Mouse (Mus musculus): ENCODE data around the gene Slc38a10. TPM values are rescaled to one million over a fixed set of nuclear protein-coding genes. Genes with fewer than 3 reads are reported as not detected.

The Slc38a10 gene
- polyA plus RNA-seq, 1 experiment from 2014 or later: 107 TPM

DNA sequence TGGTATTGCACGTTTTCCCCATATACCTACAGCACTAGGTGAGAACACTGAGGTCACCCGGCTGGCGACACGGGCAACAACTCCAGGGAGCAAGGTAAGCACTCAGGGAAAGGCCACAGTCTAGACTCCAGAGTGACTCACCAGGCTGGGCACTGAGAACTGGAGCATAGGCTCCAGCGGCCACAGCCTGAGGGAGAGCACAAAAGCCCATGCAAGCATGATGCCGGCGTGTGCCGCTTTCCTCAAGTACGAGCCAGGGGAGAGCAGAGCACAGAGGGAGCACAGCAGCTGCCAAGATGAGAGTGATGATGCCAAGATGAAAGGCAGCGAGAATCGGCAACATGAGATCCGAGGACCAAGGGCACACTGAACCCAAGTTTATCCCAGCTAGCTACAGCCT is 29.0 kb downstream of the Slc38a10 start:
- no peak for TF ChIP-seq CTCF (IDR thresholded peaks at IDR 0.05)
- peak; percentile 51 for DNase-seq (ENCODE audit: low read depth, low spot score)
- no peaks in the 10 kb centered on the region for H3K27me3 ChIP-seq
- POLR2A ChIA-PET: no interaction called here
- in situ Hi-C loops (cut with MboI; ENCODE audit: low pct_unique_long_range_greater_than_20kb): loop anchor here (5.0 kb wide), 1 partner anchor 185 kb away; no protein-coding TSS in a partner anchor
- peak; percentile 53 for ATAC-seq
- CTCF ChIA-PET: interaction anchor here (1.2 to 1.6 kb wide), 4 partner anchors 9 to 28 kb away, joined by 3 to 7 read pairs (median 4); no protein-coding TSS in a partner anchor

GRCm38 (mm10) chr11:120120642-120121420 is 30.3 kb downstream of the Slc38a10 start:
- no peaks in the 10 kb centered on the region for H3K27me3 ChIP-seq
- CTCF ChIA-PET: interaction anchor here (1.2 to 3.0 kb wide), 9 partner anchors 8 to 88 kb away, joined by 3 to 24 read pairs (median 4); no protein-coding TSS in a partner anchor
- TF ChIP-seq CTCF (IDR thresholded peaks at IDR 0.05): peak; percentile 86
- ATAC-seq: no peak
- DNase-seq (ENCODE audit: low read depth, low spot score): no peak
- POLR2A ChIA-PET: interaction anchor here (1.1 to 1.2 kb wide), 3 partner anchors 7 to 20 kb away, joined by 3 to 4 read pairs (median 4); no protein-coding TSS in a partner anchor
- in situ Hi-C loops (cut with MboI; ENCODE audit: low pct_unique_long_range_greater_than_20kb): loop anchor here (5.0 kb wide), 1 partner anchor 186 kb away; no protein-coding TSS in a partner anchor

DNA sequence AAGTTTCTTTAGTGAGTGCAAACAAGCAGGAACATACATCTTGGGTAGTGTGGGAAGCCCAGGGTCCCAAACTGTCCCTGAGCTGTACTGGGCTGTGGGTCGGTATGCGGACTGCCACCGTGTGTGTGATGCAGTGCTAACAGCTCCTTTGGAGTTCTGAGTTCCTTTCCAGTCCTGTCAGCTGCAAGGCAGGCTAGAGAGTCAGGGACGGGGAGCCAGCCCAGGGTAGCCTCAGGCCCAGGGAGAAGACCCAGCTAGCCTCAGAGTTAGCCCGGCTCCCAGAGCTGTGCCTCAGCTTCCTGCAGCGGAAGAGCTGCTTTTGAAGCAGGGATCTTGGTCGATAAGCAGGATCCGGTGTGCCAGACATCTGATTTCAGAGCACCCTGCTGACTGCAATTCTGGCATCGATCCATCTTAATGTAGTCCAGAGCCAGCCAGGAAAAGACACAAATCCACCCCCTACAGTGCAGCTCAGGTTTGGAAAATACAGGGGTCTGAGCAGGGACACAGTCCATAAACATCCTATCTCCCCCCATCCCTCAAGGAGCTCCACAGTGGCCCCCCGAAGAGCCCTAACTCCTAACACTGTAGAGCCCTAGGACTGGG is 31.1 kb downstream of the Slc38a10 start:
- H3K27me3 ChIP-seq: no peaks in the 10 kb centered on the region
- no peak for TF ChIP-seq CTCF (IDR thresholded peaks at IDR 0.05)
- DNase-seq (ENCODE audit: low read depth, low spot score) (no peak), ATAC-seq (no peak)
- CTCF ChIA-PET: interaction anchor here (1.2 to 3.0 kb wide), 9 partner anchors 9 to 89 kb away, joined by 3 to 24 read pairs (median 3); no protein-coding TSS in a partner anchor
- in situ Hi-C loops (cut with MboI; ENCODE audit: low pct_unique_long_range_greater_than_20kb): loop anchor here (5.0 kb wide), 1 partner anchor 187 kb away; no protein-coding TSS in a partner anchor
- POLR2A ChIA-PET: interaction anchor here (1.1 to 1.2 kb wide), 3 partner anchors 8 to 21 kb away, joined by 3 to 4 read pairs (median 4); no protein-coding TSS in a partner anchor

DNA sequence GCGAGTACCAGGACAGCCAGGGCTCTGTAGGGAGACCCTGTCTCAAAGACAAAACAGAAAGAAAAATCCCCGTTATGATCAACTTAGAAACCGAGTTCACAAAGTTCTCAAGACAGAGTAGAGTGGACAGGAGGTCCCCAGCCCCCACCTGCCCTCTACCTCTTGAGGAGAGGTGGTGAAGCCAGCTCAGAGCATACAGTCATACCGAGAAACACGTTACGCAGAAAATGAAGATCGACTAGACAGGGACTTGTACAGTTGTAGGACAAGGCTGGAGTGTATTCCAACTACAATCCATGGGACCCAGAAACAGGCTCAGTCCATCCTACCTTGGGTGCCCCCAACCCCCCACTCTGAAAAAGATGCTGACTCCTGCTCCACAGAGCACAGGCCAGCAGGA is 32.0 kb downstream of the Slc38a10 start:
- CTCF ChIA-PET: interaction anchor here (1.4 to 3.0 kb wide), 3 partner anchors 8 to 11 kb away, joined by 3 to 24 read pairs (median 13); no protein-coding TSS in a partner anchor
- no peaks in the 10 kb centered on the region for H3K27me3 ChIP-seq
- POLR2A ChIA-PET: no interaction called here
- ATAC-seq (no peak), DNase-seq (ENCODE audit: low read depth, low spot score) (no peak)
- TF ChIP-seq CTCF (IDR thresholded peaks at IDR 0.05): no peak
- in situ Hi-C loops (cut with MboI; ENCODE audit: low pct_unique_long_range_greater_than_20kb): no loop called here

DNA sequence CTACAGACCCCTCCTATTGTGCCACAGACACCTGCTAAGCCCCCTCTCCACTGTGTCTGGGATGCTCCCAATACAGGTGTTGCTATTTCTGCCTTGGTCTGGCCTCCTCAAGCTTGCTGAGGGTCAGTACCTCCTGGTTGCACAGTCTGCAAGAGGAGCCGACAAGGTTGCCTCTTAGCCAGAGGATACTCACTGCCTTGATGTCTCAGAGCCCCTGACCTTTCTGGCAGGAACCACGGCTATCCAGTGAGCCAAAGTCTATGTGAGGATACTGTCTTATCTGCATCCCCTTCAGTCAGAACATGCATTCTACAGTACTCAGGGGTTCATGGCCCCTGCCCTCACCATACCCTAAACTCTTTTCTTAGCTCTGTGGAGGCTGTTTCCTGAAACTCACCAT is 33.5 kb downstream of the Slc38a10 start:
- in situ Hi-C loops (cut with MboI; ENCODE audit: low pct_unique_long_range_greater_than_20kb): no loop called here
- DNase-seq (ENCODE audit: low read depth, low spot score): no peak
- ChIA-PET CTCF (no interaction called here), POLR2A (no interaction called here)
- ATAC-seq: no peak
- no peaks in the 10 kb centered on the region for H3K27me3 ChIP-seq
- TF ChIP-seq CTCF (IDR thresholded peaks at IDR 0.05): no peak

DNA sequence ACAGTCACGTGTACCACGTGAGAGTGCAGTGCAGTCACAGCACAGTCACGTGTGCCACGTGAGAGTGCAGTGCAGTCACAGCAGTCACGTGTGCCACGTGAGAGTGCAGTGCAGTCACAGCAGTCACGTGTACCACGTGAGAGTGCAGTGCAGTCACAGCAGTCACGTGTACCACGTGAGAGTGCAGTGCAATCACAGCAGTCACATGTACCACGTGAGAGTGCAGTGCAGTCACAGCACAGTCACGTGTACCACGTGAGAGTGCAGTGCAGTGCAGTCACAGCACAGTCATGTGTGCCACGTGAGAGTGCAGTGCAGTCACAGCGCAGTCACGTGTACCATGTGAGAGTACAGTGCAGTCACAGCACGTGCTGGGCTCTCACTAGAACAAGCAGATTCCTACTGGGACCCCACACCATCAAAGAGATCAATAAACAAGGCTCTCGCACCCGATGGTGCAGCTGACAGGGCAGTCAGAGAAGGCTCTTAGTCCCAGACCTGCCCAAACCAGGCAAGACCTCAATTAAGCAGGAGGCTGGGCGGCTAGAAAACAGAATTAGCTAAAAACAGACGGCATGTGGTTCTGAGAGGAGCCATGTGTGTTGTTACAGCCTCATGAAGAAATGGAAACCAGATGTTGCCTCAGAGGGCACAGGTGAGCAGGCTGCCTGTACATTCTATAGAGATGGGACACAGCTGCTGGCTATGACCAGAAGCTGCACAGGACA is 36.5 kb downstream of the Slc38a10 start:
- no peak for DNase-seq (ENCODE audit: low read depth, low spot score)
- no peak for TF ChIP-seq CTCF (IDR thresholded peaks at IDR 0.05)
- ChIA-PET POLR2A (no interaction called here), CTCF (interaction anchor here (1.2 kb wide), 1 partner anchor 8 kb away, joined by 3 read pairs; no protein-coding TSS in a partner anchor)
- in situ Hi-C loops (cut with MboI; ENCODE audit: low pct_unique_long_range_greater_than_20kb): no loop called here
- no peak for ATAC-seq
- H3K27me3 ChIP-seq: no peaks in the 10 kb centered on the region

DNA sequence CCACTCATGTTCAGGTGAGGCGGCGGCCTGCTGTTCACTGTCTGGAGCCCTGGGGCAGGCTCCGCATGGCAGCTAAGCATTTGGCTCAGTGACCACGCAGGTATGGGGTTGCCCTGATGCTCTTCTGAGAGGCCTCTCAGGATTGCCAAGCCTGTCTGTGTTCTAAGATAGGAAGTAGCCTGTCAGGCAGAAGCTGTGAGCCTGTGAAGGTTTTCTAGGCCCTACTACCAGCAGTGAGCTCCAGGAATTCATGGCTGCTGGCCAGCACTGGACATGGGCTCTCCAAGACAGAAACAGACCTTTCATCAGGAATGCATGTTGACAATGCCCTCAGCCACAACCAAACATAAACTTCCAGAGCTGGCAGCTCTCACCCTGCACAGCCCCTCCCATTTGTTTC is 39.0 kb downstream of the Slc38a10 start:
- ChIA-PET CTCF (interaction anchor here (1.3 to 7.4 kb wide), 7 partner anchors 8 to 197 kb away, joined by 5 to 35 read pairs (median 7); partner anchors contain the start of genes Bahcc1, Ndufaf8 and Tepsin), POLR2A (no interaction called here)
- H3K27me3 ChIP-seq: no peaks in the 10 kb centered on the region
- no peak for TF ChIP-seq CTCF (IDR thresholded peaks at IDR 0.05)
- DNase-seq (ENCODE audit: low read depth, low spot score) (no peak), ATAC-seq (no peak)
- in situ Hi-C loops (cut with MboI; ENCODE audit: low pct_unique_long_range_greater_than_20kb): no loop called here

GRCm38 (mm10) chr11:120111033-120111432 is 40.1 kb downstream of the Slc38a10 start:
- in situ Hi-C loops (cut with MboI; ENCODE audit: low pct_unique_long_range_greater_than_20kb): no loop called here
- ChIA-PET POLR2A (interaction anchor here (0.7 kb wide), 1 partner anchor 12 kb away, joined by 4 read pairs; the partner anchor contains the start of gene Ndufaf8), CTCF (interaction anchor here (0.9 to 7.4 kb wide), 17 partner anchors 9 to 241 kb away, joined by 3 to 35 read pairs (median 5); partner anchors contain the start of genes Bahcc1, Ndufaf8 and Tepsin)
- DNase-seq (ENCODE audit: low read depth, low spot score) (no peak), ATAC-seq (no peak)
- H3K27me3 ChIP-seq: no peaks in the 10 kb centered on the region
- no peak for TF ChIP-seq CTCF (IDR thresholded peaks at IDR 0.05)

DNA sequence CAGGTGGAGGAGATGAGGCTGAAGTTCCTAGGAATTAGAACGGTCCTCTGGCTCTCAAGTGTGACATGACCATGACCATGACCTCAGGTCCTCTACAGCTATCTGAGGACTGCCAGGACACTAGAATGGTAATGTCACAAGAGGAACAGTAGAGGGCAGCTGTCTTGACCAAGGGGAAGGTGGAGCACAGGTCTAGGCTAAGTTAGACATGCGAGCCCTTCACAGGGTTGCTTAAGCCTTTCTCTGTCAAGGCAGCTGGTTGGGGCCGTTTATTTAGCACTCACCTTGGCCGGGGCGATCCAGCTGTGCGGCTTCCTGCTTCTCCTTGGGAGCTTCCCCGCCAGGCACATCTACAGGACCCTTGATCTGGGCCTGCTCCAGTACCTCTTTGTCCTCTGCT is 40.6 kb downstream of the Slc38a10 start:
- CTCF ChIA-PET: interaction anchor here (0.9 to 7.4 kb wide), 16 partner anchors 9 to 242 kb away, joined by 3 to 35 read pairs (median 5); partner anchors contain the start of genes Bahcc1, Ndufaf8 and Tepsin
- no peak for DNase-seq (ENCODE audit: low read depth, low spot score)
- no peak for ATAC-seq

More for the DNA sequence above, 40.6 kb downstream of the Slc38a10 start:
- in situ Hi-C loops (cut with MboI; ENCODE audit: low pct_unique_long_range_greater_than_20kb): no loop called here
- POLR2A ChIA-PET: no interaction called here
- TF ChIP-seq CTCF (IDR thresholded peaks at IDR 0.05): no peak
- no peaks in the 10 kb centered on the region for H3K27me3 ChIP-seq

All from Patski (cell line).